In the genomic region with DNA sequence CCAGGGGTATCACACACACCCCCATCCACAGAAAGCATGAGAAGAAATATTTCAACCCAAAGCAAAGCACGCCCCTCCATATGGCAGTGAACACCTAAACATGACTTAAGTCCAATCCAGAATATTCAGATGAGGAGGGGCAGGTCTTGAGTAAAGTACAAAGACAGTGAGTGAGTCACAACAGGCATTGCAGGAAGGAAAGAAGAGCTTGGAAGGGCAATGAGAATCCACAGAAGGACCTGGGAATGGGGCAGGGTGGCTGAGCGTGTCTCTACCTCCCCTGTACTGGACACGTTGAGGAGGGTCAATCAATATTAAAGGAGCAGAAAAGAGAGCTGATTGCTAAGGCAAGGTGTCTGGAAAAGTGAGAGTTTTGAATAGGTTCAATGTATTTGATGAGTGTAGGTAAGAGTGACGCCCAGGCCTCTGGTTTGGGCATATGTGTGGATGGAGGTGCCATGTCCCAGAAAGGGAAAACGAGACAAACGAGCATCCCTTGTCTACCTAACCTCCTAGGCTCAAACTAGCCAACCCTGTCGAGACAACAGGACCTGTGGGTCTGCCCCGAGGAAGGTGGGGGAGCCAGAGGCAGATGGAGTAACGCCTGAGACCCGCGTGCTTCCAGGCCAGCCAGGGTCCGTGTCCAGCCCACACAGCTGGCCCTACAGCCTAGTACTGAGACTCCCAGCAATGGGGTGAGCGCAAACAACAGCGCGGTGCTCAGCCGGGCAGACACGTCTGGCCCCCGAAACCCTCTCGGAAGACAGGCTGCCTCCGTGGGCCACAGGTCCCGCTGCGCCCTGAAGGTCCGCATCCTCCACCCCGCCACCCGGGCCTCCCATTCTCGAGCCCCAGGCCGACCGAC, we compare ENCODE assay signal across 8 mouse cellular contexts. TPM values are rescaled to one million over a fixed set of nuclear protein-coding genes. Genes with fewer than 3 reads are reported as not detected.
DNase-seq lines count a peak whose midpoint lies in the region; ATAC-seq and TF ChIP-seq lines count a peak whose summit lies in the region.

No protein-coding gene starts in this region.

- peak overlapping the region; percentile 94 for H3K9ac ChIP-seq in heart, embryonic 15.5 days
- H3K9ac ChIP-seq in MEL (ENCODE audit: control insufficient read depth, low read depth, low read length, poor library complexity, severe bottlenecking): peak overlapping the region; percentile 85
- peak overlapping the region; percentile 78 for H3K9ac ChIP-seq in liver, embryonic 12.5 days

- peak; percentile 65 for ATAC-seq in heart, embryonic 15.5 days (replicated peaks; ENCODE audit: insufficient number of reproducible peaks, insufficient read depth, low FRiP score, low read depth)
- peak; percentile 72 for ATAC-seq in liver, embryonic 12.5 days

- no peak for TF ChIP-seq RAD21 in MEL (IDR thresholded peaks at IDR 0.05; ENCODE audit: low read depth, low read length)

- intact Hi-C loops in heart, postnatal 25 days (cut with DNase I): no loop called here

- H3K4me3 ChIP-seq in heart, embryonic 15.5 days: peak overlapping the region; percentile 91
- H3K4me3 ChIP-seq in MEL (ENCODE audit: control insufficient read depth in 1 of 2, insufficient read depth in 1 of 2, low read depth in 2 of 2, low read length in 2 of 2): peak overlapping the region; percentile 76 to 93
- H3K4me3 ChIP-seq in forebrain, embryonic 10.5 days: peak overlapping the region; percentile 93
- peak overlapping the region; percentile 67 for H3K4me3 ChIP-seq in liver, embryonic 12.5 days

- H3K27ac ChIP-seq in heart, embryonic 15.5 days: peak overlapping the region; percentile 71
- peak overlapping the region; percentile 26; the same call in 1 of the 2 replicates for H3K27ac ChIP-seq in MEL (ENCODE audit: control insufficient read depth, low read depth, low read length)
- H3K27ac ChIP-seq in forebrain, embryonic 10.5 days: peak overlapping the region; percentile 93
- peak overlapping the region; percentile 31; the same call in 1 of the 2 replicates for H3K27ac ChIP-seq in liver, embryonic 12.5 days

- no peak for TF ChIP-seq POLR2A in MEL (IDR thresholded peaks at IDR 0.05; ENCODE audit: control insufficient read depth in 1 of 2, insufficient read depth in 1 of 2, low read depth in 1 of 2, low read length in 2 of 2, poor library complexity in 1 of 2)

- peaks cover 15% of the 10 kb centered on the region for H3K79me2 ChIP-seq in MEL (ENCODE audit: control insufficient read depth, insufficient read depth, low read length, poor library complexity)

- no peak for TF ChIP-seq CTCF in MEL (IDR thresholded peaks at IDR 0.05 in 2 of 3, conservative IDR thresholded peaks at IDR 0.05 in 1 of 3; ENCODE audit: control insufficient read depth in 1 of 3, insufficient read depth in 1 of 3, low read depth in 2 of 3, low read length in 3 of 3, poor library complexity in 1 of 3, severe bottlenecking in 1 of 3)

- H3K27me3 ChIP-seq in heart, embryonic 15.5 days: no peaks in the 10 kb centered on the region
- H3K27me3 ChIP-seq in MEL (ENCODE audit: control insufficient read depth in 1 of 2, insufficient read depth in 2 of 2, low read length in 2 of 2): peaks cover 0 to 2% of the 10 kb centered on the region in 2 experiments; a peak in 1 of 4 replicates
- H3K27me3 ChIP-seq in forebrain, embryonic 10.5 days (ENCODE audit: poor library complexity, severe bottlenecking): peaks cover 13% of the 10 kb centered on the region; the same call in 1 of the 2 replicates
- H3K27me3 ChIP-seq in liver, embryonic 12.5 days (replicated peaks): peaks cover 5% of the 10 kb centered on the region; the same call in 1 of the 2 replicates

- 6% methylated on average over 28 of the region's 28 CpGs for WGBS in heart, embryonic 15.5 days
- WGBS in forebrain, embryonic 10.5 days: 8% methylated on average over 28 of the region's 28 CpGs
- WGBS in liver, embryonic 12.5 days (ENCODE audit: insufficient replicate concordance): 6% methylated on average over 28 of the region's 28 CpGs

- H3K4me2 ChIP-seq in heart, embryonic 15.5 days: peak overlapping the region; percentile 89
- peak overlapping the region; percentile 95 for H3K4me2 ChIP-seq in liver, embryonic 12.5 days

- no peak for TF ChIP-seq EP300 in MEL (IDR thresholded peaks at IDR 0.05; ENCODE audit: low read depth in 1 of 2, low read length in 2 of 2)

- no peak for DNase-seq in heart, postnatal 25 days (ENCODE audit: low spot score)
- DNase-seq in MEL (ENCODE audit: low read depth, low spot score): peak; percentile 48
- no peak for DNase-seq in forebrain, embryonic 10.5 days (ENCODE audit: extremely low spot score, low spot score)
- no peak for DNase-seq in retina, postnatal 1 day
- DNase-seq in B cell, adult 2 months: no peak
- DNase-seq in frontal cortex, postnatal 10 days (ENCODE audit: low spot score in 2 of 2): no peak

- H3K9me3 ChIP-seq in heart, embryonic 15.5 days (replicated peaks): no peaks in the 10 kb centered on the region
- H3K9me3 ChIP-seq in MEL (replicated peaks; ENCODE audit: insufficient read depth, low read length): no peaks in the 10 kb centered on the region
- peaks cover 21% of the 10 kb centered on the region; the same call in 1 of the 2 replicates for H3K9me3 ChIP-seq in forebrain, embryonic 10.5 days
- 0 out of 2 replicates have a peak, but pooled peaks cover 4% of the 10 kb centered on the region for H3K9me3 ChIP-seq in liver, embryonic 12.5 days (replicated peaks)

- H3K4me1 ChIP-seq in heart, embryonic 15.5 days (replicated peaks): peaks cover 14% of the 10 kb centered on the region
- peaks cover 12 to 19% of the 10 kb centered on the region in 2 experiments for H3K4me1 ChIP-seq in MEL (ENCODE audit: control insufficient read depth in 1 of 2, insufficient read depth in 2 of 2, low read length in 2 of 2)
- peaks cover 22% of the 10 kb centered on the region for H3K4me1 ChIP-seq in forebrain, embryonic 10.5 days
- H3K4me1 ChIP-seq in liver, embryonic 12.5 days: peaks cover 31% of the 10 kb centered on the region

- peaks cover 12% of the 10 kb centered on the region for H3K36me3 ChIP-seq in heart, embryonic 15.5 days
- H3K36me3 ChIP-seq in MEL (ENCODE audit: control insufficient read depth in 1 of 2, insufficient read depth in 2 of 2, low read length in 2 of 2): peaks cover 0 to 16% of the 10 kb centered on the region in 2 experiments; a peak in 3 of 4 replicates
- H3K36me3 ChIP-seq in forebrain, embryonic 10.5 days (replicated peaks): peaks cover 39% of the 10 kb centered on the region
- peaks cover 32% of the 10 kb centered on the region for H3K36me3 ChIP-seq in liver, embryonic 12.5 days

TF ChIP-seq in MEL, 35 proteins besides CTCF, POLR2A, EP300 and RAD21:
- TF ChIP-seq ELF1 (IDR thresholded peaks at IDR 0.05; ENCODE audit: low read depth, low read length): no peak
- TF ChIP-seq TCF12 (IDR thresholded peaks at IDR 0.05; ENCODE audit: low read depth, low read length): no peak
- TF ChIP-seq GATA1 (IDR thresholded peaks at IDR 0.05; ENCODE audit: low read depth, low read length): no peak
- no peak for TF ChIP-seq NELFE (IDR thresholded peaks at IDR 0.05; ENCODE audit: low read depth, low read length)
- no peak for TF ChIP-seq MYB (IDR thresholded peaks at IDR 0.05; ENCODE audit: low read depth, low read length)

RNA-seq across cellular contexts. Expression of gene Mcfd2, which starts 0.6 kb away (rescaled TPM):
- polyA plus RNA-seq in heart, embryonic 15.5 days (2015; fragmentation: Nextera tagmentation; extraction: Ambion mirVana): 77.6 and 88.6 TPM in 2 replicates
- total RNA-seq in heart, postnatal 25 days (2021): 10 to 100 TPM; 41.8 to 46.4 TPM
- total RNA-seq in MEL (2012; rRNA removed): 41.4 and 52.6 TPM in 2 replicates
- 10 to 100 TPM in 1 of 2 experiments, not detected in 1; 50.4 TPM for polyA plus RNA-seq in MEL (2012; ENCODE audit: insufficient read depth in 1 of 2, insufficient read length in 2 of 2, low read depth in 1 of 2, low replicate concordance in 2 of 2, missing spikeins in 1 of 2)
- polyA plus RNA-seq in forebrain, embryonic 10.5 days (2016; fragmentation: Nextera tagmentation; extraction: Ambion mirVana): 72.8 and 74.5 TPM in 2 replicates
- polyA plus RNA-seq in liver, embryonic 12.5 days (2016; fragmentation: Nextera tagmentation; extraction: Ambion mirVana): 47.5 and 51.3 TPM in 2 replicates

RNA-seq across cellular contexts. Expression of gene Ttc7, which starts 17.5 kb away (rescaled TPM):
- 2.8 and 7.1 TPM in 2 replicates for polyA plus RNA-seq in heart, embryonic 15.5 days (2015; fragmentation: Nextera tagmentation; extraction: Ambion mirVana)
- 10 to 100 TPM; 10.4 to 13.0 TPM for total RNA-seq in heart, postnatal 25 days (2021)
- 19.9 and 22.8 TPM in 2 replicates for total RNA-seq in MEL (2012; rRNA removed)
- polyA plus RNA-seq in MEL (2012; ENCODE audit: insufficient read depth in 1 of 2, insufficient read length in 2 of 2, low read depth in 1 of 2, low replicate concordance in 2 of 2, missing spikeins in 1 of 2): 10 to 100 TPM in 1 of 2 experiments, not detected in 1; 42.4 TPM
- polyA plus RNA-seq in forebrain, embryonic 10.5 days (2016; fragmentation: Nextera tagmentation; extraction: Ambion mirVana): 2.9 and 3.9 TPM in 2 replicates
- polyA plus RNA-seq in liver, embryonic 12.5 days (2016; fragmentation: Nextera tagmentation; extraction: Ambion mirVana): 15.3 and 17.0 TPM in 2 replicates

Comparison
In these comparisons a context has a peak if more than half of its experiments do, and no peak if none do; other contexts are left out.
1. H3K27ac ChIP-seq: peak in every context shown above with its lines; median percentile 93 in forebrain, embryonic 10.5 days; 71 in heart, embryonic 15.5 days; 31 in liver, embryonic 12.5 days; 26 in MEL.